Mouse (Mus musculus) liver, postnatal 0 days (tissue): Measurements from ENCODE around the gene H2-DMb1.

ENCODE experiments used
- CTCF ChIP-seq: sonication (generic); IDR thresholded peaks from 2 replicates; pipeline ENCODE4 v1.5.1; 2016; ENCODE audit warnings: antibody characterized with exemption, low read depth
- EP300 ChIP-seq: IDR thresholded peaks from 2 replicates; pipeline ENCODE4 v1.6.1; 2016; ENCODE audit warnings: antibody characterized with exemption, low read depth, mild to moderate bottlenecking

GRCm38 (mm10) chr17:34128944-34129791 lies 23.7 kb upstream of the H2-DMb1 start:
- TF ChIP-seq CTCF: peak; percentile 34
- TF ChIP-seq EP300: no peak
